Mouse (Mus musculus): ENCODE measurements at regions not wholly inside any gene's neighbourhood (a gene's known extent, or its start where the extent isn't known, plus 50 kb on each side); places are given as distances from the start of the nearest gene placed in this dataset.

DNA sequence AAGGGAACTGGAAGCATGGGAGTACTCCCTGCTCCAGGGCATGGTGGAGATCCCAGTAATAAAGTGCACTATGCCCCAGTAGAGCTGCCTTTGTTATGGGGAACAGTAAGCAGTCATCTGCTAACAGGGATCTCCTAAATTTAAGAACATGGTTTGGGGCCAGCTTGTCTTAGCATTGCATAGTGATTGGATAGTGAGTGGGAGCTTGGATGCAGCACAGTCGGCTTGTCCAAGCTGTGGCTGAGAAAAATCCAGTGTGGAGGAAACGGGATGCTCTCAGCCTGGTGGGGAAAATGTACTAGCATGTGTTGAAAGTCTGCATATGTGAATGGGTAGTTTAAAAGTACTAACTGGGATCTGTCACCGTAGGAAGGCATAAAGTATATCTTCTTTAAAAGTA, 326.6 kb upstream of the Apob start:
- DNase-seq (ENCODE audit: low read depth, low spot score), result no peak

DNA sequence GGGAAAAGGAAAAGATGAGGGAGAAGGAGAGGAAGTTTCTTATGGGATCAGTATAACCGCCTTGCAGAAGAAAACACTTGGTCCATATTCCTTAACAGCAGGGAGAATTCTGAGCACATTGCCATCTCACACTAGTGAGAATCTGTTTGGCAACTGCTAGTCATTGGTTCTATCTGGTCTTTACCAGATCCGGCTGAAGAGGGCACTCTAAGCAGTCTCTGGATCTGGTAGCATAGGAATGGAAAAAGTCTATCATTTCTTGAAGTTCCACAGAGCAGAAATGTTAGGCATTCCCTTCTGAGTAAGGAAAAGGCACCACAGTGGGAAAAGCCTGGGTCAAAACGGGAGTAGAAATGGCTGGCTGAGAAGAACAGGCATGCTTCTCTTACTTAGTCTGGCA, 315.4 kb upstream of the Apob start:
- DNase-seq (ENCODE audit: low read depth, low spot score), result no peak

DNA sequence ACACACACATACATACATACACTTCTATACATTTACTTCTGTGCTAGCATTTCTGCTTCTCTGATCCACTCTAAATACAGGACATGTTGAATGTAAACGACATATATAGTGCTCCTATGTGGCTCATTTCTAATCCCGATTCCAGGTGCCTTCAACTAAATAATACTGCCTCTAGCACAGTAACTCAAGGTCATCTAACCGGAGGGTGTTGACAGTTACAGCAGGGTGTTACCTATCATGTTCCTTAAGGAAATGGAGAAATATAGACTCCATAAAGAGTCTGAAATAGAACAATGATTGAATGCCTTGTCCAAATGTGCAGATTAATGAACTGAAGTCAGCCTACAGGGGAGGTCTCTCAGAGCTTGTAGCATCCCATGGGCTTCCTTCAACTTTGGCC, 307.3 kb upstream of the Apob start:
- DNase-seq (ENCODE audit: low read depth, low spot score), result no peak

DNA sequence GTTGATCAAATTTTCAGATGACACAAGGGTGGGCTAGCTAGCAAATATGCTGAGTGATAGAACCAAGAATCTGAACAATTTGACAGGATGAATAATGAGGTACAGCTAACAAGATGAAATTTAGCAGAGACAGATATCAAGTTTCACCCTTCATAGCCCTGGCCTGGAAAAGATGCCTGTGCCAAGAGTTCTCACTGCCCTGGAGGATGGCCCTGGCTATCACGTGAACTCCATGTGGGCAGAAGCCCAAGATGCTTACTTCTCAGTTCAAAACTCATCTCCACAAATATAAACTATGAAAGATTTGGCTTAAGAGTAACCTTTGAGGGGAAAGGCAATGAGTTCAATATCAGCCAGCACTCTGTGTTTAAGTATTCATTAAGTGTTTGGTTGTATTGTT, 306.9 kb upstream of the Apob start:
- DNase-seq (ENCODE audit: low read depth, low spot score), result no peak

DNA sequence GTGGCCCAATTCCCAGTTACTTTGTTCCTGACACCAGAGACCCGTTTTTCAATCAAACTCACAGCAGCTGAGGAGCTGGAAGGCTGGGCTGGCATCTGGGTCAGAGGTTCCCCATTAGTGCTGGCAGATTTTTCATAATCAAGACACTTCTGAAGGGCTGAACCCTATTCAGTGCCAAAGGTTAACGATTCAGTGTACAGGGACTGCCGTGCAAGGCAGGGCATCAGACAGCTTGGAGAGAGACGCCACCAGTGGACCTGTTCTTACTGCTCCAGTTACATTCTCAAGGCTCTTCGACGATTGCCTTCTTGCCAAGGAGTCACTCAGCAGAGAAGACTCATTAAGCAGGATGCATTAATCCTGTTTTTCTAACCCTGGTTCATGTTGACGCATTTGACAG, 285.5 kb upstream of the Apob start:
- DNase-seq (ENCODE audit: low read depth, low spot score), result no peak

DNA sequence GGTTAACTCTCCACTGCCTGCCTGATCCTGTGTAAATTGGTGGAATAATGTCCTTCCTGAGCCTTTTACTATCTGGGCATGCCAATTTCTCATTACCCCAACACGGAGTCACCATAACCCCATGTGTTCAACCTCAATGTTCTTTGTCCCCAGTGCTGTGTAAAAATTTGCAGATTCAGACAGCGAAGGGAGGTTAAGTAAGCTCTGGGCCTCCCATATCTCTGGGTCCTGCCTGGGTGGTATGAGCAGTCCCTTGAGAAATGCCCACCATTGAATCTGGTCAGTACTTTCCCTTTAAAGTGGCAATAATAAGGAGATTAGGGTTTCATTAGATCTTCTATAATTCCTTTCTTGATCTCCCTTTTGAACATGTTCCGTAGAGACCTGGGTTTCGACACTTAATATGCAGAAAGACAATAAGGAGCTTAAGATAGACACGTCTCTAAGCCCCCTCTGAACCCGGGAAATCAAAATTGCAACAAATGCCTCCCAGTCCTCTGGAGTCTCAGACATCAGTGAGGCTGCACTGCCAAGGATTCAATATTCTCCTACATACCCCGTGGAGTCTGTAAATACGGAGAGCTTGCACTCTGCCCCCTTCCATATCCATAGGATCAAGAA, 279.0 kb upstream of the Apob start:
- no peak for DNase-seq (ENCODE audit: low read depth, low spot score)

DNA sequence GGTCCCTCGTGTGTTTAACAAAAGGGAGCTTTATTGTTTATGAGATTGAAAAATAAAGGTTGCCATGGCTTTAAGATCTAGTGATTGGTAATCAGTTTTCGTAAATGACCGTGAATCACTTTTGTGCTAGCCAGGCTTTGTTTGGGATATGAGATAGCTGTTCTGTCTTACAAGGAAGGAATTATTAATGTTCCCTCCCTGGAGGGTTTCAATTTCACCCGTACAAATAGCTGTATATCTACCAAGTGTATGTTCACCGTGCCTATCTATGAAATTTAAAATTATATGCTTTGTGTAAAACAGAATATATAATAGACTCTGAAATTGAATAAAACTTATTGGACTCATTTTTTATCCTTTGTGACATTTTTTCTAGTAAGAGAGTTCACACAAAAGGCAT, 268.3 kb upstream of the Apob start:
- no peak for DNase-seq (ENCODE audit: low read depth, low spot score)

DNA sequence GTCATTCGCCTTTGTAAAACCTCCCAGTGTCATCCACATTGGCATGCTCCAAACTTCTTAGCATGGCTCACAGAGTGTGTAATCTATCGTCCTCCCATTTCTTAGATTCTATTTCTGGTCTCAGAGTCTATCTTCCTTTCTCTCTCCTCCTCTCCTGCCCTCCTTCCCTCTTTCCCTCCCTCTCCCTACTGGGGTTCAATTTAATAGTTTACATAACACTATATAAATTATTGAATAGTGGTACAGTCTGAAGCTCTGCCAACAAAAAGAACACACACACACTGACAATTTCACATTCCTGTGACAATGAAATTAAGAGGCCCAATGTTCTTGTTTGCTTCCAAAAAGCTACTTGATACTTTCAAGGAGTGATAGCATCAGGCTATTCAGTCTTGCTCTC, 267.6 kb upstream of the Apob start:
- no peak for DNase-seq (ENCODE audit: low read depth, low spot score)

DNA sequence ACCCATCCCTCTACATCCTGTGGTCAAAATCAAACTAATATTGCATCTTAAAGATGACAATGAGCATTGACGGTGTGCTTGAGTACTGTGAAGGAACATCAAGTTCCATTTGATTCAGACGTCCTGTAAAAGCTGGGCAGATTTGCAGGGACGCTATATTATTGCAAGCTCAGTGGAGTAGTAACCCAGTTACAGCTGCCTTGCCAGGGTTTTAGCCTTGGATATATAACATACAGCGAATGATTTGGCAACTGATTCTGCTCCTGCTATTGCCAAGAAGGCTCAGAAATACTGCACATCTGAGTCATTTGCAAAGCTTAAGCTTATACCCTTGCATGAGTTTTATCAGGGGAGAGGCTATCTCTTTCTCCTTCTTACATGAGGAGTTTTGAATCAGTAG, 262.4 kb upstream of the Apob start:
- no peak for DNase-seq (ENCODE audit: low read depth, low spot score)

DNA sequence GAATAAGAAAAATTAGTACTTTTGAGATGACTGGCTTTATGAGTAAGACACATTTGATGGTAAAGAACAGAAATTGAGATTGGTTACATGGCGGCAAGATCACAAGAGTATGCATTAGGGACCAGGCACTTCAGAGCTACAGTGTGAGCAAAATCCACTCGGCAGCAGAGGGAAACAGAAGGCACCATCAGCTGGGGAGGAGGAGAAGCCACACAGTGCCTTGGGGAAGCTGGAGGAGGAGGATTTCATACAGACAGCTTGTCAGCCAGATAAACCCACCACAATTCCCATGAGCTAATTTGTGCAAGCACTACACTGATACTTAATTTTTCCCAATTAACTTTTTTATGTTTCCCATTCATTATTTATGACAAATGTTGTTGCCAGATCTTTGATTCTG, 258.9 kb upstream of the Apob start:
- no peak for DNase-seq (ENCODE audit: low read depth, low spot score)

DNA sequence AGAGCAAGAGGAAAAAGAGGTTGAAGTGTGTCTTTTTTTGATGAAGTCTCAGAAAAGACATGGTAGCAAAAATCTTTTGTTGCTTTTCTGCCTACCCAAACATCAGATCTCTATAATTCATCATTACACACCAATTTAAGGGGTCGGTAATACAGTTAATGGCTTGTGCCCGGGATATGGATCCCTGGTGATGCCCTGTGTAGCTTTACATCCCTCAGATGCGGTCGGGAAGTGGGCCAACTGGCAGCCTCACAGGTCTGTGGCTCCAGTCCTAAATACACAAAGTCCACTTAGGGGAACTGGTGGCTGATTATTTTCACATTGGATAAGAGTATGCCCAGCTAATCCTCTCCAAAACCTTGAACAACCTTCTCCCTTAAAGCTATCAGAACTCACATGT, 258.4 kb upstream of the Apob start:
- no peak for DNase-seq (ENCODE audit: low read depth, low spot score)

DNA sequence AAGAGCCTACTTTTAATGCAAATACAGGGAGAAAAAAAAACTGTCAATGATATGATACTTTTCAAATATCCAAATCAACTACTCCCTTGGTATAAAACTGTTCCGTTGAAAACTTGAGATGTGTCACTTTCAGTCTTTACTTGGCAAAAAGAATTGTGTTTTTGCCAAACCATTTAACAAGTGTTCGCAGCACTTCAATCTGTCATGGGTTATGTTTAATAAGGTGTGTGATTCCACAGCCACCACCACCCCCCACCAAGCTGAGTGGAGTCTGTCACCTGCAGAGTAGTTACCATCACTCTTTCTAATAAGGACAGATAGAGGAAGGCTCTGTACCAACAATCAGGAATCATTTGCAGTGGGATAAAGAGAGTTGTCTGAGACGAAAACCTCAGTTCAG, 252.5 kb upstream of the Apob start:
- no peak for DNase-seq (ENCODE audit: low read depth, low spot score)

DNA sequence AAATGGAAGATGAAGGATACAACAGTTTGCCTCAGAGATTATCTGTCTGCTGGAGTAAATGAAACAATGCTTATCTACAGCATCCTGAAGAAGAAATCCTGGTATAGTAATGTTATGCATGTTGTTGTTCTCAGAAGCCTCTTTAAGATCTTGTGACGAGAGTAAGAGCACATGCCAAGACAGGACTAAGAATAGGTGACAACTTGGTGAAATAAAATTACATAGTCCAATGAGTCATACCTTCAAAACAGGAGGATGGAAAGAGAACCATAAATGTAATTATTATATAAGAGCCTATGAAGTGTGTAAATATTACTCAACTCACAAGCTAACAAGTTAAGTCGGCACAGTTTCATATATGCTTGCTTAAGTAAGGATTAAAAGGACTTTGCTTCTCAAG, 239.4 kb upstream of the Apob start:
- DNase-seq (ENCODE audit: low read depth, low spot score), result no peak

DNA sequence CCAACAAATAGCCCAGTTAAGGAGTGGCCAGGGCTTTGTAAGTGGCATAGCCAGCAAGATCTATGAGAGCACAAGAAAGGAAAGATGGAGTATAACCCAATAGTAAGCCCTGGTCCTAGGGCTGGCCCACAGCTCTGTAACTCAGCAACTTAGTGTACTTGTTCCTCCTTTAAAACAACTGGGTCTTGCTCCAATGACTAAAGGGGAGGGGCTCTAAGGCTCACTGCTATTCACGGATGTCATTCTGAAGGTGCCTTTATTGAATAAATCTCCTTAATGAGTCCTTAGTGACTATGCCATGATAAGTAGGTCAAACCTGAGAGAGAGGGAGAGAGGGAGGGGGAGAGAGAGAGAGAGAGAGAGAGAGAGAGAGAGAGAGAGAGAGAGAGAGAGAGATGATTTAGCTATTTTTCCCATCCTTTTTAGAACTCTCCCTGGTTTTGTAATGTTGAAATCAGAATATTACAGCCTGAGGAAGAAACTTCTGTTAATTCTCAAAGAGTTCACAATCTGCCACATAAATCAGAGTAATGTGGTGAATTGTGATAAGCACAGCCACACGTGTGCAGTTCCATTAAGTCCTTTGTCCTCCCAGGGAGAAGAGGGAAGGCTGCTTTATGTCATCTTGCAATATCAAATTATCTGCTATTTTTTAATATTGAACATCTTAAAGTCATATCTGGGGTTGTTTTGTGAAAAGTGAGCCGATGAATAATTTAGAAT, 238.7 kb upstream of the Apob start:
- DNase-seq (ENCODE audit: low read depth, low spot score), result no peak

DNA sequence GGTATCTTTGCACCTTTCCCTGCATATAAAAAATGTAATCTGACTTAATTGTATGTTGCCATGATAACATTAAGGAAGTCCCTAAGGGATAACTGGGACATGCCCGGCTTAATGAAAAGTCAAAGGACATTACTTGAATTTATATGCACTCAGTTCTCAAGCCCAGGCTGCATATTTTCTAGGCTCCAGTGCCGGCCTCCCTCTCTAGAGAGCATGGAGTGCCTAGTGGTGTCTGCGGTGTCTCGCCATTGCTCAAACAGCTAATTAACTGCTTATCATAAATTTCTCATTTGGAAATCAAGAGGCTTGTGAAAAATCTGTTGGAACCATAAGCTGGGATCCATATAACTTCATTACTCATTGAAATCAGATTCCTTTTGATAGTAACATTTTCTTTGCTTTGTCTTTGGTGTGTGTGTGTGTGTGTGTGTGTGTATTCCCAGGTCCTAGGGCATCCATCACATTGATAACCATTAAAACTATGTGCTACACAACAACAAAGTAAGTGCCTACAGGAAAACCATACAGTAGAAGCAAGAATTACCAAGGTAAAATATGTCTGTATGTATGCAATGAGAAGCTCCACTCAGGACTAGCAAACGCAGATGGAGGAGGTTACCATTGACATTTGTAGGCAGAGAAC, 238.0 kb upstream of the Apob start:
- no peak for DNase-seq (ENCODE audit: low read depth, low spot score)

DNA sequence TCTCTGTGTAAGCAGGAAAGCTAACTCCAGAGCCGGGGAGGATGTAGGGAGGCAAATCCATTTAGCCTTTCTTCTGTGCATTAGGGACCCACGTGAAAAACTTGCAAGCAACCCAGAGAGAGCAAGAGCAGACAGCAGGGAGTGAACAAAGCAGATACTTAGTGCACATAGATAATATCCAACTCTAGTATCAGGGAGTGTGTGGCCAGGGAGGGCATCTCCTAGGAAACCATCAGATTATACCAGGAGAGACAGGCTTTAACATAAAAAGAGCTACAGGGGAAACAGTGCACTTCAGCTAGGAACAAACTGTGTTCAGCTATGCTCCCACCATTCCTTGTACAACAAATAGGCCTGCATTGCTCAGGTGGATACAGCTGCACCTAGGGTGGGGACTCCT, 230.7 kb upstream of the Apob start:
- no peak for DNase-seq (ENCODE audit: low read depth, low spot score)

DNA sequence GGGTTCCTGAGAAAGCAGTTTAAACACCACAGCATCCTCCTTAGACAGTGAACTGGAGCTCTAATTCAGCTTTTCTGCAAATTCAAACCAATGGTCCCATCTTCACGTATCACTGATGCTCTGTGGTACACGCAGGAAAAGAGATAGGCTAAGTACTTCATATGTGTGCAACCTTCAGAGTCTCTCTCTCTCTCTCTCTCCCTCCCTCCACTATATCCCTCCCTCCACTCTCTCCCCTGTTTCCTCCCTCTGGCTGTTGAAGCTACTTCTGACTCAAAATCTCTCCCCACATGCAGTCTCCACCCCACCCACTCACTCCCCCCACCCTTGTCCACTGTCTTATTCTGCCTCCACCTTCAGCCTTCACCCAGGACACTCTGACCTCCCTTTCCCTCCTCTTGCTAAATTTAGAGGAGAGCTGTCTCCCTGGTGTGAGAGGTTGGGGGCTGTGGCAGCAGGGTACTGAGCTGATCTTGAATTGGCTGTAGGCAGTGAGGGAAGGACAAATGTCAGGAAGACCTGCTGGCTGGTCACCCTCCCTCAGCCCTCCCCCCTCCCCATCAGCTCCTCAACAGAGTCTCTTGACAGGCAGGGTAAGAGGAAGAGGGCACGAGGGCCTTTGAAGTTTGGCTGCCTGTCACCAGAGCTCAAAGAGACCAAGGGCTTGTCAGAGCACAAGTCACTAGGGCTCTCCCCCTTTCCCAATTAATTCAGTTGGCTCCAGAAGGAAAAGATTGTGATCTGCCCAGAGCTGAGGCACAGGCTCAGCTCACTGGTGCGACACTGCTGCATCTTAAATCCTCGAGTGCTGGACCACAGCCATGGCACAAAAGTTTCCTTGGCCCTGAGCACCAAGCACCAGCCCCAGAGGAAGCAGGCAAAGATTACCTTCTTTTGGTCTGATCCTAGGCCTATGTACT, 227.9 kb upstream of the Apob start:
- DNase-seq (ENCODE audit: low read depth, low spot score), result no peak

DNA sequence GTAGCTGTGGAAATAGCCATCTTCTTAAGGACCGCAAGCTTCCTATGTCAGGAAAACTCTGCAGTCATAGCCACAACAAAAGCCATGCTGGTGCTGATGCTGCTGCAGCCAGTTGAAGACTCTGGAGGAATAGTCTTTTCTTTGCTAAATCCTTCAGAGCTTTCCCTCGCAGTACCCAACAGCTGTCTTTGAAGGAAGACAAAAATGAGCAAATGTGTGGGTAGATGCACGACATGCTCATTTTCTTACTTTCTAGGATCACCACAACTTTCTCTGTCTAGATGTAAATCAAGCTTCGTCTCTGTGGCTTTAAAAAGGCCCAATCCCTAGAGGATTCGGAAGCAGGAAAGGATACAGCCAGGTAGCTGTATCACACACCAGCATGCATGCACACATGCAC, 222.6 kb upstream of the Apob start:
- DNase-seq (ENCODE audit: low read depth, low spot score), result no peak

DNA sequence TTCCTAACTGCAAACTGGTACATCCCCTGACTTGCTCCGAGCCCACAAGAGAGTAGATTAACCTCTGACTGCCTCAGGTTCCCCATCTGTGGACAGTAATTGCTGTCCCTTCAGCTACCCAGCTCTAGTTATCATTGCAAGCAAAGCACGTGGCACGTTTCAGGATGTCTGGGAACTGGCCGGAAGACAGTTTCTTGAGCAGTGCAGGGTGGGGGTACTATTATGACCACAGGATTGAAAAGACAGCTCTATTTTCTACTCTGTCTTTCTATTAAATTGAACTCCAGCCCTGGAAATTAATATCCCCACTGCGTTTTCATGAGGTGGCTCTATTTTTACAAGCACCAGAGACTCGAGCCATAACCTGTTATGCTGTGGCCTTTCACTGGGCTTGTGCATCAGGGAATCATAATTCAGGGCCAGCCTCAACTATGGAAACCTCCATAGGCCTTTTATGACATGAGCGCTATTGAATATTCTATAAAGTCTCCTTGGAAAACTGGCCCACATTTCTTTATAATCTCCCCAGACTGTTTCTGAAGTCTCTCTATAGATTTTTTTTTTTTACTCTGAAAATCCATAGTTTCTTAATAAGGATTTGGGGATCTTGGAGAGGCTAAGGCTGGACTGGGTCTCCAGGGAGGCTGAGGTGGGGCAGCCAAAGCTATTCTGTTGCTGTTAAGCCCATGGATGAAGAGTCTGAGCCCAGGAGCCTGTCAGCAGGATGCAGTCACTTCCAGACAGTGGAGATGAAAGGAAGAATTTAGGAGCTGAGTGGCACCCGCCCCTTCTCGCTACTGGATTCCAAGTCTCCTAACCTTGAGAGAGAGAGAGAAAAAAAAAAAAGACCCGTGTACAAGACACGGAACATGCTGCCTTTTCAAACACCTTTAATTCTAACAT, 212.4 kb upstream of the Apob start:
- DNase-seq (ENCODE audit: low read depth, low spot score), result no peak

DNA sequence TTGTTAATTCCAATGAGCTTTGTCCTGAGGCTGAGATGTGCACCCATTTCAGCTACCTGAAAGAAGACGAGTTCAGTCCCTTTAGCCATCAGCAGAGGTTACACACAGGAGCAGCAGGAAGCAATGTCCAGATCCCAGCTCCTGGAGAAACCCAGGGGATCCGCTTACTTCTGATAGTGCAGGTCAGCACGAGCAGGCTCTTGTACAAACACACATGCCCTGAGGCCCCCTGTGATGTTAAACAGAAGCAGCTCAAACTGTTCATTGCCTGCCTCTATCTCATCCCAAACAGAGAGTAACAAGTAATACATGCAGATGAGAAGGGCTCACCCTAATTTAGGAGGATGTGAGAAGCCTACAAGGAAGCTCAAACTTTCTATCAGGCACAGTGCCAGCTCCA, 203.3 kb upstream of the Apob start:
- DNase-seq (ENCODE audit: low read depth, low spot score), result no peak

DNA sequence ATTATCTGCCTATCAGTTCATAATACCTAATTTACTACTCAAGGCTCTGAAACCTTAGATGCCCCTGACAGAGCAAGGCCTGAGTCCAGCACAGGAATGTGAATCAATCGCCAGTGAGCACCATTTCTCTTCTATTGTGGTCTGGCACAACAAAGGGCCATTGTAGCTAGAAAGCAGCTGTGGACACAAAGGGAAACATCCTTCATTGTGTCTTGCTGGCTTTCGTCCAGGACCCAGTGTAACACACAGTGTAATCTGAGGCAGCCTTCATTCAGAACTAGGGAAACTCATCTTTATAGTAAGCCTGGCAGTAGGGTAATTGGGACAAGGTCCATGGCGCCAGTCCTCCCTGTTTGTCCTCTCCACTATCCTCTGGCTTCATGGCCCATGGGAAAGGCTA, 201.1 kb upstream of the Apob start:
- no peak for DNase-seq (ENCODE audit: low read depth, low spot score)

Measured in ES-CJ7 (cell line).